Mouse (Mus musculus) limb, embryonic 14.5 days (tissue): ENCODE measurements around the gene Eef1akmt1. TPM values are rescaled to one million over a fixed set of nuclear protein-coding genes. Genes with fewer than 3 reads are reported as not detected.

ENCODE experiments used
- ATAC-seq: fragments of 200-750 bp; cut with Nextera tagmentation; 2 replicates; pipeline ENCODE4 v1.8.0; 2017; ENCODE audit warnings: low read depth, moderate number of reproducible peaks, moderate TSS enrichment; ENCODE audit not compliant: low FRiP score
- DNase-seq: peaks from one replicate; pipeline ENCODE4 v3.0.0-alpha.2; 2015; ENCODE audit warnings: low spot score
- H3K27ac ChIP-seq: fragments of 300-500 bp; sonication (generic); replicated peaks from 2 replicates; pipeline ENCODE4 v1.5.1; 2014; ENCODE audit warnings: low read depth, mild to moderate bottlenecking, low read length, moderate library complexity, mixed read lengths
- H3K27me3 ChIP-seq: fragments of 300-500 bp; sonication (generic); 2 replicates; pipeline ENCODE4 v1.6.1; 2014; ENCODE audit warnings: low read length, mixed read lengths; ENCODE audit not compliant: control insufficient read depth, insufficient read depth
- H3K36me3 ChIP-seq: fragments of 300-500 bp; sonication (generic); 2 replicates; pipeline ENCODE4 v1.6.1; 2014; ENCODE audit warnings: mild to moderate bottlenecking, low read length, moderate library complexity, mixed read lengths; ENCODE audit not compliant: control insufficient read depth, insufficient read depth
- H3K4me1 ChIP-seq: fragments of 300-500 bp; sonication (generic); 2 replicates; pipeline ENCODE4 v1.6.1; 2014; ENCODE audit warnings: antibody characterized with exemption, low read length, mixed read lengths; ENCODE audit not compliant: control insufficient read depth, insufficient read depth
- H3K4me2 ChIP-seq: fragments of 300-500 bp; sonication (generic); replicated peaks from 2 replicates; pipeline ENCODE4 v1.6.1; 2014; ENCODE audit warnings: low read depth, mild to moderate bottlenecking, low read length, moderate library complexity; ENCODE audit not compliant: severe bottlenecking
- H3K4me3 ChIP-seq: fragments of 300-500 bp; sonication (generic); replicated peaks from 2 replicates; pipeline ENCODE4 v1.5.1; 2014; ENCODE audit warnings: low read length
- H3K9ac ChIP-seq: fragments of 300-500 bp; sonication (generic); 2 replicates; pipeline ENCODE4 v1.6.1; 2014; ENCODE audit warnings: mild to moderate bottlenecking, low read depth, low read length, moderate library complexity; ENCODE audit not compliant: severe bottlenecking
- H3K9me3 ChIP-seq: fragments of 300-500 bp; sonication (generic); 2 replicates; pipeline ENCODE4 v1.6.1; 2016; ENCODE audit warnings: low read length; ENCODE audit not compliant: control insufficient read depth
- POLR2A ChIP-seq: fragments of 200-500 bp; IDR thresholded peaks from 2 replicates; pipeline ENCODE4 v1.8.0; 2012; ENCODE audit warnings: inconsistent platforms, mild to moderate bottlenecking, moderate library complexity, borderline replicate concordance; ENCODE audit not compliant: insufficient read depth, insufficient read length; ENCODE audit errors: extremely low read depth
- WGBS: fragments of 180-500 bp; shearing (Covaris S2); extraction: QIAGEN DNeasy Blood & Tissue Kit; methylation state at CpG from one replicate; pipeline ENCODE4 v1.1.7; 2014; 5-methylcytosine and 5-hydroxymethylcytosine counted together
- polyA plus RNA-seq, 2 experiments: library from polyadenylated mRNA; depleted of rRNA in 1 of 2; stranded (reverse) in 1 of 2; unstranded in 1 of 2; fragments of >200 nt; fragmentation: Nextera tagmentation in 1 of 2; extraction: Ambion mirVana in 1 of 2; gene quantifications; 2 replicates each; pipeline versions ENCODE4 v1.2.1 to v1.2.3; 2012 to 2014

Gene Eef1akmt1
- polyA plus RNA-seq, 2 experiments = 44.0 to 112 TPM

GRCm38 (mm10) chr14:57556922-57557321, 14.5 kb downstream of the Eef1akmt1 start:
- Histone ChIP-seq H3K9ac (no peak overlapping the region), H3K36me3 (peaks cover 13% of the 10 kb centered on the region; the same call in 1 of the 2 replicates), H3K4me2 (no peak overlapping the region), H3K9me3 (no peaks in the 10 kb centered on the region), H3K27ac (no peak overlapping the region), H3K4me1 (no peaks in the 10 kb centered on the region), H3K27me3 (no peaks in the 10 kb centered on the region), H3K4me3 (no peak overlapping the region)
- no peak for DNase-seq
- no peak for ATAC-seq
- no peak for TF ChIP-seq POLR2A
- 90% methylated on average over 1 of the region's 1 CpGs for WGBS

- Histone ChIP-seq H3K4me2 (no peak overlapping the region), H3K36me3 (peaks cover 13% of the 10 kb centered on the region; the same call in 1 of the 2 replicates), H3K4me1 (no peaks in the 10 kb centered on the region), H3K27ac (no peak overlapping the region), H3K9ac (no peak overlapping the region), H3K9me3 (no peaks in the 10 kb centered on the region), H3K4me3 (no peak overlapping the region), H3K27me3 (no peaks in the 10 kb centered on the region)
- ATAC-seq (no peak), DNase-seq (no peak)
- no peak for TF ChIP-seq POLR2A
- 84% methylated on average over 7 of the region's 7 CpGs for WGBS
Observed at GRCm38 (mm10) chr14:57555471-57556070, 15.8 kb downstream of the Eef1akmt1 start.

GRCm38 (mm10) chr14:57554434-57554833, 17.0 kb downstream of the Eef1akmt1 start:
- ATAC-seq (no peak), DNase-seq (no peak)
- H3K4me2 ChIP-seq = no peak overlapping the region
- no peak overlapping the region for H3K9ac ChIP-seq
- H3K4me1 ChIP-seq = no peaks in the 10 kb centered on the region
- no peak overlapping the region for H3K27ac ChIP-seq
- peaks cover 18% of the 10 kb centered on the region for H3K36me3 ChIP-seq
- TF ChIP-seq POLR2A = no peak
- WGBS = 67% methylated on average over 5 of the region's 5 CpGs
- no peaks in the 10 kb centered on the region for H3K27me3 ChIP-seq
- H3K4me3 ChIP-seq = no peak overlapping the region
- H3K9me3 ChIP-seq = no peaks in the 10 kb centered on the region

- no peaks in the 10 kb centered on the region for H3K27me3 ChIP-seq
- H3K36me3 ChIP-seq = peaks cover 30% of the 10 kb centered on the region
- ATAC-seq (no peak), DNase-seq (no peak)
- H3K4me3 ChIP-seq = no peak overlapping the region
- no peaks in the 10 kb centered on the region for H3K4me1 ChIP-seq
- no peak for TF ChIP-seq POLR2A
- no peak overlapping the region for H3K27ac ChIP-seq
- no peak overlapping the region for H3K9ac ChIP-seq
- H3K9me3 ChIP-seq = no peaks in the 10 kb centered on the region
- no peak overlapping the region for H3K4me2 ChIP-seq
Observed at GRCm38 (mm10) chr14:57552945-57553344, 18.5 kb downstream of the Eef1akmt1 start.

GRCm38 (mm10) chr14:57547062-57547461, 24.4 kb downstream of the Eef1akmt1 start:
- H3K9me3 ChIP-seq = no peaks in the 10 kb centered on the region
- no peak for TF ChIP-seq POLR2A
- peaks cover 20% of the 10 kb centered on the region for H3K36me3 ChIP-seq
- H3K27me3 ChIP-seq = no peaks in the 10 kb centered on the region
- H3K4me2 ChIP-seq = no peak overlapping the region
- H3K27ac ChIP-seq = peak overlapping the region; percentile 52; the same call in 1 of the 2 replicates
- no peak for ATAC-seq
- DNase-seq = no peak
- WGBS = 38% methylated on average over 5 of the region's 5 CpGs
- H3K4me3 ChIP-seq = no peak overlapping the region
- peaks cover 15% of the 10 kb centered on the region for H3K4me1 ChIP-seq
- no peak overlapping the region for H3K9ac ChIP-seq
